Mouse (Mus musculus): ENCODE data around the gene Mtrf1.
"Not testable (repeated sequence)": the region's sequence is repeated elsewhere in the genome, so short reads cannot be mapped to it uniquely, and the experiment has no call there.

GRCm38 (mm10) chr14:79451681-79452590, 54.4 kb downstream of the Mtrf1 start, which contains the start of gene Kbtbd6:
- not testable (repeated sequence) for TF ChIP-seq CHD2 (IDR thresholded peaks at IDR 0.05; ENCODE audit: low read depth, low read length); MAFK (IDR thresholded peaks at IDR 0.05; ENCODE audit: insufficient read depth, low read depth, low read length); ZNF384 (IDR thresholded peaks at IDR 0.05; ENCODE audit: low read depth, low read length)
